Mouse (Mus musculus): Measurements from ENCODE around the gene Foxk1. TPM values are rescaled to one million over a fixed set of nuclear protein-coding genes. Genes with fewer than 3 reads are reported as not detected.
A peak's percentile ranks its signal among the peaks of the same experiment; 100 is the strongest.

Gene Foxk1
- polyA plus RNA-seq, 1 experiment from 2014 or later = 1.8 TPM

- Histone ChIP-seq H3K4me1 (replicated peaks) (peaks cover 37% of the 10 kb centered on the region), H3K9ac (no peak overlapping the region), H3K27ac (no peak overlapping the region), H3K4me2 (no peak overlapping the region), H3K4me3 (replicated peaks) (no peak overlapping the region), H3K27me3 (no peaks in the 10 kb centered on the region), H3K36me3 (peaks cover 32% of the 10 kb centered on the region), H3K9me3 (replicated peaks) (no peaks in the 10 kb centered on the region)
- ATAC-seq (ENCODE audit: low read depth) = no peak
- 84% methylated on average over 15 of the region's 15 CpGs for WGBS (ENCODE audit: insufficient replicate concordance)
- no peak for DNase-seq
These were observed 34.4 kb downstream of the Foxk1 start for GRCm38 (mm10) chr5:142435736-142436135.

- H3K4me1 ChIP-seq (replicated peaks) = peaks cover 52% of the 10 kb centered on the region
- peaks cover 28% of the 10 kb centered on the region for H3K36me3 ChIP-seq
- no peak overlapping the region for H3K9ac ChIP-seq
- DNase-seq = no peak
- H3K9me3 ChIP-seq (replicated peaks) = no peaks in the 10 kb centered on the region
- H3K4me3 ChIP-seq (replicated peaks) = no peak overlapping the region
- no peak for ATAC-seq (ENCODE audit: low read depth)
- H3K27ac ChIP-seq = no peak overlapping the region
- no peak overlapping the region for H3K4me2 ChIP-seq
- 90% methylated on average over 16 of the region's 16 CpGs for WGBS (ENCODE audit: insufficient replicate concordance)
- H3K27me3 ChIP-seq = no peaks in the 10 kb centered on the region
These were observed 37.2 kb downstream of the Foxk1 start for GRCm38 (mm10) chr5:142438380-142438938.

- ATAC-seq (ENCODE audit: low read depth) (peak; percentile 13), DNase-seq (peak; percentile 32)
- WGBS (ENCODE audit: insufficient replicate concordance) = 5% methylated on average over 12 of the region's 12 CpGs
- H3K9ac ChIP-seq = peak overlapping the region; percentile 80
- H3K36me3 ChIP-seq = peaks cover 25% of the 10 kb centered on the region
- peaks cover 67% of the 10 kb centered on the region for H3K4me1 ChIP-seq (replicated peaks)
- peak overlapping the region; percentile 61 for H3K4me3 ChIP-seq (replicated peaks)
- H3K27ac ChIP-seq = peak overlapping the region; percentile 92
- peak overlapping the region; percentile 95 for H3K4me2 ChIP-seq
- H3K27me3 ChIP-seq = no peaks in the 10 kb centered on the region
- H3K9me3 ChIP-seq (replicated peaks) = no peaks in the 10 kb centered on the region
These were observed 38.7 kb downstream of the Foxk1 start for GRCm38 (mm10) chr5:142439911-142440432.

GRCm38 (mm10) chr5:142440451-142441147 lies 39.3 kb downstream of the Foxk1 start:
- H3K4me1 ChIP-seq (replicated peaks) = peaks cover 73% of the 10 kb centered on the region
- H3K36me3 ChIP-seq = peaks cover 19% of the 10 kb centered on the region
- peak overlapping the region; percentile 95 for H3K4me2 ChIP-seq
- peak overlapping the region; percentile 80 for H3K9ac ChIP-seq
- H3K27me3 ChIP-seq = no peaks in the 10 kb centered on the region
- H3K4me3 ChIP-seq (replicated peaks) = peak overlapping the region; percentile 61
- ATAC-seq (ENCODE audit: low read depth) (peak; percentile 95), DNase-seq (peak; percentile 95)
- peak overlapping the region; percentile 92 for H3K27ac ChIP-seq
- no peaks in the 10 kb centered on the region for H3K9me3 ChIP-seq (replicated peaks)
- under 1% methylated on average over 19 of the region's 19 CpGs for WGBS (ENCODE audit: insufficient replicate concordance)

- ATAC-seq (ENCODE audit: low read depth) = no peak
- peak overlapping the region; percentile 95 for H3K4me2 ChIP-seq
- peaks cover 10% of the 10 kb centered on the region for H3K36me3 ChIP-seq
- peak overlapping the region; percentile 75 for H3K9ac ChIP-seq
- peaks cover 82% of the 10 kb centered on the region for H3K4me1 ChIP-seq (replicated peaks)
- peak overlapping the region; percentile 92 for H3K27ac ChIP-seq
- no peak for DNase-seq
- H3K27me3 ChIP-seq = no peaks in the 10 kb centered on the region
- no peaks in the 10 kb centered on the region for H3K9me3 ChIP-seq (replicated peaks)
- H3K4me3 ChIP-seq (replicated peaks) = peak overlapping the region; percentile 61
- WGBS (ENCODE audit: insufficient replicate concordance) = 42% methylated on average over 22 of the region's 22 CpGs
These were observed 40.2 kb downstream of the Foxk1 start for GRCm38 (mm10) chr5:142441332-142442044.

- peak overlapping the region; percentile 22; the same call in 1 of the 2 replicates for H3K9ac ChIP-seq
- WGBS (ENCODE audit: insufficient replicate concordance) = 62% methylated on average over 7 of the region's 7 CpGs
- DNase-seq (no peak), ATAC-seq (ENCODE audit: low read depth) (no peak)
- H3K27ac ChIP-seq = peak overlapping the region; percentile 92
- peaks cover 6% of the 10 kb centered on the region; the same call in 1 of the 2 replicates for H3K36me3 ChIP-seq
- peaks cover 79% of the 10 kb centered on the region for H3K4me1 ChIP-seq (replicated peaks)
- H3K9me3 ChIP-seq (replicated peaks) = no peaks in the 10 kb centered on the region
- H3K27me3 ChIP-seq = no peaks in the 10 kb centered on the region
- H3K4me3 ChIP-seq (replicated peaks) = no peak overlapping the region
- H3K4me2 ChIP-seq = peak overlapping the region; percentile 95
These were observed 40.7 kb downstream of the Foxk1 start for GRCm38 (mm10) chr5:142442045-142442440.

GRCm38 (mm10) chr5:142443514-142443913 lies 42.2 kb downstream of the Foxk1 start:
- ATAC-seq (ENCODE audit: low read depth) (no peak), DNase-seq (no peak)
- H3K36me3 ChIP-seq = peaks cover under 1% of the 10 kb centered on the region; the same call in 1 of the 2 replicates
- H3K27ac ChIP-seq = peak overlapping the region; percentile 78; the same call in 1 of the 2 replicates
- H3K9me3 ChIP-seq (replicated peaks) = no peaks in the 10 kb centered on the region
- no peak overlapping the region for H3K9ac ChIP-seq
- no peaks in the 10 kb centered on the region for H3K27me3 ChIP-seq
- H3K4me2 ChIP-seq = peak overlapping the region; percentile 14; the same call in 1 of the 2 replicates
- H3K4me3 ChIP-seq (replicated peaks) = no peak overlapping the region
- 60% methylated on average over 15 of the region's 15 CpGs for WGBS (ENCODE audit: insufficient replicate concordance)
- peaks cover 89% of the 10 kb centered on the region for H3K4me1 ChIP-seq (replicated peaks)

GRCm38 (mm10) chr5:142443994-142444393 lies 42.7 kb downstream of the Foxk1 start:
- H3K4me1 ChIP-seq (replicated peaks) = peaks cover 87% of the 10 kb centered on the region
- ATAC-seq (ENCODE audit: low read depth) = no peak
- no peak for DNase-seq
- H3K27me3 ChIP-seq = no peaks in the 10 kb centered on the region
- H3K36me3 ChIP-seq = 0 out of 2 replicates have a peak, but pooled peaks cover 3% of the 10 kb centered on the region
- no peak overlapping the region for H3K4me2 ChIP-seq
- no peak overlapping the region for H3K4me3 ChIP-seq (replicated peaks)
- peak overlapping the region; percentile 61 for H3K9ac ChIP-seq
- H3K27ac ChIP-seq = peak overlapping the region; percentile 78
- H3K9me3 ChIP-seq (replicated peaks) = no peaks in the 10 kb centered on the region
- 71% methylated on average over 14 of the region's 14 CpGs for WGBS (ENCODE audit: insufficient replicate concordance)

GRCm38 (mm10) chr5:142444791-142445531 lies 43.7 kb downstream of the Foxk1 start:
- Histone ChIP-seq H3K4me3 (replicated peaks) (no peak overlapping the region), H3K36me3 (peaks cover 10% of the 10 kb centered on the region), H3K9ac (peak overlapping the region; percentile 61), H3K4me2 (peak overlapping the region; percentile 48), H3K9me3 (replicated peaks) (no peaks in the 10 kb centered on the region), H3K27ac (peak overlapping the region; percentile 78), H3K27me3 (no peaks in the 10 kb centered on the region), H3K4me1 (replicated peaks) (peaks cover 78% of the 10 kb centered on the region)
- peak; percentile 75 for ATAC-seq (ENCODE audit: low read depth)
- DNase-seq = peak; percentile 72
- 57% methylated on average over 11 of the region's 11 CpGs for WGBS (ENCODE audit: insufficient replicate concordance)

- Histone ChIP-seq H3K9ac (peak overlapping the region; percentile 61), H3K4me2 (no peak overlapping the region), H3K4me1 (replicated peaks) (peaks cover 72% of the 10 kb centered on the region), H3K27ac (peak overlapping the region; percentile 78), H3K27me3 (no peaks in the 10 kb centered on the region), H3K36me3 (peaks cover 17% of the 10 kb centered on the region), H3K9me3 (replicated peaks) (no peaks in the 10 kb centered on the region), H3K4me3 (replicated peaks) (no peak overlapping the region)
- no peak for DNase-seq
- no peak for ATAC-seq (ENCODE audit: low read depth)
- 53% methylated on average over 8 of the region's 8 CpGs for whole genome bisulfite sequencing (ENCODE audit: insufficient replicate concordance)
These were observed 44.4 kb downstream of the Foxk1 start for GRCm38 (mm10) chr5:142445709-142446108.

Data from liver, embryonic 13.5 days (tissue).